Mouse (Mus musculus) MEL (cell line): ENCODE data around the gene Gm3147. TPM values are rescaled to one million over a fixed set of nuclear protein-coding genes. Genes with fewer than 3 reads are reported as not detected.
"Not testable (repeated sequence)": the region's sequence is repeated elsewhere in the genome, so short reads cannot be mapped to it uniquely, and the experiment has no call there.

Source experiments
- DNase-seq: peaks from one replicate; pipeline ENCODE4 v3.0.0; 2011; ENCODE audit warnings: low read depth, low spot score
- H3K27ac ChIP-seq: 2 replicates; pipeline ENCODE4 v1.5.1; 2012; ENCODE audit warnings: low read depth, mild to moderate bottlenecking, control low read depth, low read length, moderate library complexity; ENCODE audit not compliant: control insufficient read depth
- H3K27me3 ChIP-seq, 2 experiments: fragments of 150-350 bp in 1 of 2; sonication (generic) in 1 of 2; 2 replicates each; pipeline ENCODE4 v1.6.1; 2012; ENCODE audit warnings: low read length in 2 of 2, mild to moderate bottlenecking in 2 of 2, improper control_type of control experiment in 1 of 2, moderate library complexity in 1 of 2; ENCODE audit not compliant: insufficient read depth in 2 of 2, control insufficient read depth in 1 of 2
- H3K36me3 ChIP-seq, 2 experiments: 2 replicates each; pipeline ENCODE4 v1.6.1; 2012 to 2014; ENCODE audit warnings: low read length in 2 of 2, improper control_type of control experiment in 1 of 2, inconsistent platforms in 1 of 2, mild to moderate bottlenecking in 1 of 2; ENCODE audit not compliant: insufficient read depth in 2 of 2, control insufficient read depth in 1 of 2
- H3K4me1 ChIP-seq, 2 experiments: fragments of 150-350 bp in 1 of 2; sonication (generic) in 1 of 2; 2 replicates each; pipeline ENCODE4 v1.6.1; 2012; ENCODE audit warnings: low read length in 2 of 2, improper control_type of control experiment in 1 of 2, mild to moderate bottlenecking in 1 of 2; ENCODE audit not compliant: insufficient read depth in 2 of 2, control insufficient read depth in 1 of 2
- H3K4me3 ChIP-seq, 2 experiments: fragments of 150-350 bp in 1 of 2; sonication (generic) in 1 of 2; 2 replicates each; pipeline ENCODE4 v1.5.1; 2012; ENCODE audit warnings: low read depth in 2 of 2, low read length in 2 of 2, mild to moderate bottlenecking in 2 of 2, moderate library complexity in 2 of 2, control low read depth in 1 of 2, improper control_type of control experiment in 1 of 2; ENCODE audit not compliant: control insufficient read depth in 1 of 2, insufficient read depth in 1 of 2
- H3K79me2 ChIP-seq: 2 replicates; pipeline ENCODE4 v1.6.1; 2012; ENCODE audit warnings: mild to moderate bottlenecking, low read length, moderate library complexity; ENCODE audit not compliant: control insufficient read depth, poor library complexity, insufficient read depth
- H3K9ac ChIP-seq: 2 replicates; pipeline ENCODE4 v1.6.1; 2012; ENCODE audit warnings: low read depth, mild to moderate bottlenecking, control low read depth, low read length, moderate library complexity; ENCODE audit not compliant: control insufficient read depth, poor library complexity, severe bottlenecking
- H3K9me3 ChIP-seq: fragments of 150-350 bp; sonication (generic); replicated peaks from 2 replicates; pipeline ENCODE4 v1.6.1; 2012; ENCODE audit warnings: mild to moderate bottlenecking, low read length, improper control_type of control experiment, moderate library complexity; ENCODE audit not compliant: insufficient read depth
- polyA plus RNA-seq, 2 experiments: library from polyadenylated mRNA; stranded (reverse) in 1 of 2; unstranded in 1 of 2; fragments of >175 nt in 1 of 2; fragments of >200 nt in 1 of 2; gene quantifications; 2 replicates each; pipeline versions ENCODE4 v1.2.1 to v1.2.4; 2012; ENCODE audit warnings: low replicate concordance in 2 of 2, low read depth in 1 of 2; ENCODE audit not compliant: insufficient read length in 2 of 2, insufficient read depth in 1 of 2, missing spikeins in 1 of 2
- total RNA-seq: library from RNA; depleted of rRNA; stranded (reverse); fragments of 300-350 nt; gene quantifications from 2 replicates; pipeline ENCODE4 v1.2.3, GENCODE M21; 2012; rRNA removed

Gm3147 gene
- total RNA-seq (not detected in 2 replicates), polyA plus RNA-seq (not detected)

DNA sequence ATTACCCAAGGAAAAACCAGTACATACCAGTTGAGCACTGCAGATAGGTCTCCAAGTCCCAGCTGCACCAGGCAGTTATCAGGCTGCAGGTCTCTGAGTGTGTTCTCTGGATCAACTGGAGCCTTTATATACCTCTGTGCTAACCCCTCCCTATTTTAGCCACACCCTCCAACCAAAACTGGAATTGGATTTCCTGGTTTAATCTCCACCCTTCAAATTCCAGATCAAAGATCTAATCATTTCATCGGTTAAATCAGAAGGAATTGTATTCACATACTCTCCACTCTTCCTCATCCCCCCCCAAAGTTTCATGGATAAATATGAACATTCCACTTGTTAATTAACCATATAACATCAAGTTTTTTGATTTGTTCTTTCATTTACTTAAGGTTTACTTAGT, at the start of gene Gm3147:
TSS of gene Gm3147 (minus strand) at position 101 of the 400 bp plus-strand sequence.
- H3K9ac ChIP-seq, H3K9me3 ChIP-seq, H3K27me3 ChIP-seq, H3K36me3 ChIP-seq, H3K27ac ChIP-seq, H3K79me2 ChIP-seq, DNase-seq, H3K4me1 ChIP-seq, H3K4me3 ChIP-seq: not testable (repeated sequence)

DNA sequence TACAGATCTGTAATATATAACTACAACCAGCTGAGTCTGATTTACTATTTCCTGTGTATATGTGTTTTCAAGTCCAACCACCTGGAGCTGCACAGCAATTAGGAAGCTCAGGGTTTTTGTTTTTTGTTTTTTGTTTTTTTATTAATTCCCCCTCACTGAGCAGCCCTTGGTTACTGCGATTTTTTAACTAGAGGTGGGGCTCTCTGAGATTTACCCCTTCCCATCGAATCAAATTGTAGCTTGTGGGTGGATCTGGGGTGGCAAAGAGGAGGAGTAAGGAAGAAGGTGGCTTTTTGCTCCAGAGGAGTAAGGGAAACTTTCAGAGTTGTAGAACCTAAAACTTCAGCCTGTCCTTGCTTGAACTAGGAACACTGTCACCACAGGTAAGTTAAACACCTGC, 31.9 kb upstream of the Gm3147 start, which contains the start of gene Gm6205:
TSS of gene Gm6205 (plus strand) at position 301 of the 400 bp plus-strand sequence.
- not testable (repeated sequence) for H3K27ac ChIP-seq, H3K9ac ChIP-seq, H3K79me2 ChIP-seq, H3K36me3 ChIP-seq, DNase-seq, H3K4me1 ChIP-seq, H3K9me3 ChIP-seq, H3K4me3 ChIP-seq, H3K27me3 ChIP-seq

DNA sequence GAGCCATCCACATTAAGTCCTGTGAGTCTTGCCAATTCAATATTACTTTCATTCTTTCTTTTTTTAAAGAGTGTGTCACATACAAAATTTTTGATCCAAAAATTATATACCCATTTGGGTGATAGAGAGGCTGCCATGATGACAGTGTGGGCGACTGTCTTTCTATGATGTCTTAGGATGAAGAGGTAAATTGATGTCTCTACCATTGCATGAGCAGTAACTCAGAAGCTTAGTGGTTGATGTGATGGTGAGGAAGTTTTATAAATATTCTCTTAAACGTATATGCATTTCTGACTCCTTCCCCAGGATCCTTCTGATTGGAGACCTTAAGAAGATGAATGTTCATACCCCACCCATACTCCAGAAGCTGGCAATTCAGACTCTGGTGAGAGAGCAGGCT, 7.5 kb upstream of the Gm3147 start, which contains the start of gene Gm6509:
TSS of gene Gm6509 (plus strand) at position 301 of the 400 bp plus-strand sequence.
- DNase-seq, H3K4me3 ChIP-seq, H3K36me3 ChIP-seq, H3K27me3 ChIP-seq, H3K79me2 ChIP-seq, H3K27ac ChIP-seq, H3K4me1 ChIP-seq, H3K9me3 ChIP-seq, H3K9ac ChIP-seq: not testable (repeated sequence)

Other genes starting within 250 kb of the Gm3147 start
- gene Gm7682, start 170.6 kb downstream of the Gm3147 start, total RNA-seq: not detected in 2 replicates
- not detected for gene Gm7682, start 170.6 kb downstream of the Gm3147 start, polyA plus RNA-seq
- 0.16 TPM in 1 of 2 replicates, not detected in the other for gene Gm3139, start 90.1 kb downstream of the Gm3147 start, total RNA-seq
- not detected for gene Gm3139, start 90.1 kb downstream of the Gm3147 start, polyA plus RNA-seq
- not detected in 2 replicates for gene Gm6509, start 7.6 kb upstream of the Gm3147 start, total RNA-seq
- gene Gm6509, start 7.6 kb upstream of the Gm3147 start, polyA plus RNA-seq: not detected
- gene Gm6205, start 32.0 kb upstream of the Gm3147 start, total RNA-seq: not detected in 2 replicates
- not detected for gene Gm6205, start 32.0 kb upstream of the Gm3147 start, polyA plus RNA-seq
- gene Gm3183, start 249.1 kb upstream of the Gm3147 start, total RNA-seq: not detected in 2 replicates
- gene Gm3183, start 249.1 kb upstream of the Gm3147 start, polyA plus RNA-seq: not detected